Mouse (Mus musculus): ENCODE measurements at regions not wholly inside any gene's neighbourhood (a gene's known extent, or its start where the extent isn't known, plus 50 kb on each side); places are given as distances from the start of the nearest gene placed in this dataset.

- TF ChIP-seq POLR2A (IDR thresholded peaks at IDR 0.05; ENCODE audit: extremely low read depth, insufficient read depth, low read length) = no peak
- TF ChIP-seq CTCF (IDR thresholded peaks at IDR 0.05; ENCODE audit: low read depth, low read length) = no peak
Observed at GRCm38 (mm10) chrX:166728622-166728928, 143.1 kb upstream of the Egfl6 start.
